In genomic region chr1:90010077-90010476, GRCm38 (mm10) we compare ENCODE assay signal across 32 mouse cellular contexts. TPM values are rescaled to one million over a fixed set of nuclear protein-coding genes. Genes with fewer than 3 reads are reported as not detected.
"Had no signal": no experiment of that assay in that cellular context is flagged by ENCODE, and none has a peak within 500 bp of the region (broad histone marks: within the 10 kb centered on the region; RNA-seq: fewer than 3 reads in every experiment).

No protein-coding gene starts in this region.

- H3K9ac ChIP-seq: limb, embryonic 12.5 days; limb, embryonic 13.5 days; limb, embryonic 15.5 days; liver, embryonic 12.5 days; liver, embryonic 13.5 days; liver, embryonic 14.5 days; liver, embryonic 15.5 days; liver, postnatal 0 days; lung, embryonic 14.5 days; lung, embryonic 15.5 days; midbrain, embryonic 12.5 days; midbrain, embryonic 13.5 days; midbrain, embryonic 15.5 days; neural tube, embryonic 12.5 days had no signal

- H3K4me3 ChIP-seq: limb, embryonic 10.5 days; limb, embryonic 12.5 days; limb, embryonic 13.5 days; limb, embryonic 15.5 days; liver, embryonic 12.5 days; liver, embryonic 13.5 days; liver, embryonic 15.5 days; lung, embryonic 15.5 days; megakaryocyte, embryonic 14.5 days; midbrain, embryonic 10.5 days; midbrain, embryonic 12.5 days; midbrain, embryonic 13.5 days; midbrain, embryonic 15.5 days; myocyte; neural tube, embryonic 12.5 days had no signal

- DNase-seq: left cerebral cortex, postnatal 4 days; liver; liver, embryonic 13.5 days; liver, postnatal 0 days; lung, adult 18-20 months; lung, adult 2 months; lung, embryonic 14.5 days; lung, postnatal 10 days; lung, postnatal 14 days; lung, postnatal 36 days; midbrain, embryonic 14.5 days had no signal

- H3K4me2 ChIP-seq: limb, embryonic 12.5 days; limb, embryonic 13.5 days; limb, embryonic 15.5 days; liver, embryonic 11.5 days; liver, embryonic 12.5 days; liver, embryonic 13.5 days; liver, embryonic 15.5 days; lung, embryonic 14.5 days; lung, embryonic 15.5 days; midbrain, embryonic 11.5 days; midbrain, embryonic 12.5 days; midbrain, embryonic 13.5 days; midbrain, embryonic 15.5 days; neural tube, embryonic 12.5 days had no signal

- H3K27ac ChIP-seq: limb, embryonic 10.5 days; limb, embryonic 12.5 days; limb, embryonic 13.5 days; limb, embryonic 15.5 days; liver, embryonic 12.5 days; liver, embryonic 13.5 days; liver, embryonic 14.5 days; liver, embryonic 15.5 days; lung, embryonic 15.5 days; macrophage; midbrain, embryonic 10.5 days; midbrain, embryonic 12.5 days; midbrain, embryonic 13.5 days; midbrain, embryonic 15.5 days; neural tube, embryonic 12.5 days had no signal

- H3K36me3 ChIP-seq: limb, embryonic 10.5 days; limb, embryonic 12.5 days; limb, embryonic 13.5 days; limb, embryonic 15.5 days; liver, embryonic 12.5 days; liver, embryonic 13.5 days; liver, embryonic 15.5 days; lung, embryonic 15.5 days; midbrain, embryonic 10.5 days; midbrain, embryonic 12.5 days; midbrain, embryonic 13.5 days; midbrain, embryonic 15.5 days; neural tube, embryonic 12.5 days had no signal

- H3K27me3 ChIP-seq: liver, embryonic 12.5 days; liver, embryonic 13.5 days; liver, embryonic 15.5 days; midbrain, embryonic 15.5 days; neural tube, embryonic 12.5 days had no signal

- ATAC-seq: liver, embryonic 12.5 days; liver, postnatal 0 days; lung, postnatal 0 days; midbrain, embryonic 13.5 days; midbrain, embryonic 15.5 days; midbrain, embryonic 16.5 days had no signal

- H3K9me3 ChIP-seq: limb, embryonic 10.5 days; limb, embryonic 13.5 days; limb, embryonic 15.5 days; liver, embryonic 12.5 days; liver, embryonic 13.5 days; liver, embryonic 15.5 days; lung, embryonic 15.5 days; midbrain, embryonic 10.5 days; midbrain, embryonic 12.5 days; midbrain, embryonic 13.5 days; midbrain, embryonic 15.5 days; neural tube, embryonic 12.5 days had no signal

- H3K4me1 ChIP-seq: limb, embryonic 10.5 days; limb, embryonic 12.5 days; limb, embryonic 13.5 days; limb, embryonic 15.5 days; liver, embryonic 12.5 days; liver, embryonic 13.5 days; liver, embryonic 15.5 days; lung, embryonic 15.5 days; megakaryocyte, embryonic 14.5 days; midbrain, embryonic 10.5 days; midbrain, embryonic 12.5 days; midbrain, embryonic 13.5 days; midbrain, embryonic 15.5 days had no signal

RNA-seq across cellular contexts. Expression of gene Asb18, which starts 4.4 kb away (rescaled TPM):
- polyA plus RNA-seq: limb, embryonic 10.5 days; liver, adult 2 months; liver, embryonic 11.5 days; liver, embryonic 12.5 days; liver, embryonic 13.5 days; liver, embryonic 14.5 days; liver, embryonic 15.5 days; liver, postnatal 0 days; lung, embryonic 14.5 days; lung, postnatal 0 days; macrophage had no signal
